Mouse (Mus musculus) CH12.LX (cell line): ENCODE measurements around the gene Wdr24. TPM values are rescaled to one million over a fixed set of nuclear protein-coding genes. Genes with fewer than 3 reads are reported as not detected.

Experiments used
- DNase-seq: peaks from one replicate; pipeline ENCODE4 v3.0.0-alpha.2; 2013; ENCODE audit errors: extremely low read depth
- H3K27ac ChIP-seq: 2 replicates; pipeline ENCODE4 v1.5.1; 2012; ENCODE audit warnings: low read depth, mild to moderate bottlenecking, control low read depth, moderate library complexity; ENCODE audit not compliant: insufficient read depth
- H3K27me3 ChIP-seq: replicated peaks from 2 replicates; pipeline ENCODE3; 2012; ENCODE audit warnings: inconsistent platforms
- H3K36me3 ChIP-seq, 2 experiments: replicated peaks in 1 of 2; 2 replicates each; pipeline versions ENCODE3 to v1.6.1; 2012; ENCODE audit warnings: inconsistent platforms in 1 of 2, low read length in 1 of 2, mild to moderate bottlenecking in 1 of 2, mixed read lengths in 1 of 2, moderate library complexity in 1 of 2; ENCODE audit not compliant: control insufficient read depth in 1 of 2, insufficient read depth in 1 of 2
- H3K4me1 ChIP-seq, 2 experiments: 2 replicates each; pipeline ENCODE4 v1.6.1; 2012; ENCODE audit warnings: inconsistent platforms in 1 of 2, moderate library complexity in 1 of 2; ENCODE audit not compliant: insufficient read depth in 2 of 2, control insufficient read depth in 1 of 2
- H3K4me2 ChIP-seq: 2 replicates; pipeline ENCODE4 v1.6.1; 2012; ENCODE audit warnings: low read depth, mild to moderate bottlenecking, control low read depth; ENCODE audit not compliant: poor library complexity, insufficient read depth, severe bottlenecking
- H3K4me3 ChIP-seq, 3 experiments: fragments of 150-350 bp in 1 of 3; sonication (generic) in 1 of 3; replicated peaks in 1 of 3; 2 replicates each; pipeline versions ENCODE3 to v1.5.1; 2011 to 2012; ENCODE audit warnings: low read depth in 2 of 3, low read length in 2 of 3, mild to moderate bottlenecking in 2 of 3, moderate library complexity in 2 of 3, control low read depth in 1 of 3, improper control_type of control experiment in 1 of 3, inconsistent platforms in 1 of 3, mixed read lengths in 1 of 3; ENCODE audit not compliant: poor library complexity in 1 of 3
- H3K79me2 ChIP-seq: replicated peaks from 2 replicates; pipeline ENCODE4 v1.6.1; 2012; ENCODE audit warnings: mild to moderate bottlenecking, moderate library complexity; ENCODE audit not compliant: control insufficient read depth, poor library complexity, insufficient read depth, severe bottlenecking; ENCODE audit errors: extremely low read depth
- H3K9ac ChIP-seq: 2 replicates; pipeline ENCODE4 v1.6.1; 2012; ENCODE audit warnings: low read depth, mild to moderate bottlenecking, control low read depth, moderate library complexity; ENCODE audit not compliant: insufficient read depth
- H3K9me3 ChIP-seq: replicated peaks from 2 replicates; pipeline ENCODE3; 2012; ENCODE audit warnings: low read length, inconsistent platforms, mixed read lengths
- BHLHE40 ChIP-seq: IDR thresholded peaks from 2 replicates; pipeline ENCODE4 v1.6.1; 2011; ENCODE audit warnings: mild to moderate bottlenecking, low read depth, low read length, improper control_type of control experiment
- CTCF ChIP-seq, 2 experiments: IDR thresholded peaks in 1 of 2; conservative IDR thresholded peaks in 1 of 2; 2 replicates each; pipeline ENCODE4 v1.5.1; 2011 to 2012; ENCODE audit warnings: low read depth in 2 of 2, low read length in 2 of 2, improper control_type of control experiment in 1 of 2, inconsistent platforms in 1 of 2, mild to moderate bottlenecking in 1 of 2, moderate library complexity in 1 of 2
- E2F4 ChIP-seq: IDR thresholded peaks from 2 replicates; pipeline ENCODE4 v1.6.1; 2011; ENCODE audit warnings: low read depth, low read length, improper control_type of control experiment; ENCODE audit not compliant: insufficient replicate concordance
- EP300 ChIP-seq: IDR thresholded peaks from 2 replicates; pipeline ENCODE4 v1.6.1; 2011; ENCODE audit warnings: low read length, improper control_type of control experiment
- ETS1 ChIP-seq: conservative IDR thresholded peaks from 2 replicates; pipeline ENCODE4 v1.6.1; 2012; ENCODE audit warnings: low read depth, mild to moderate bottlenecking, inconsistent platforms, low read length, improper control_type of control experiment, moderate library complexity
- GABPA ChIP-seq: IDR thresholded peaks from 2 replicates; pipeline ENCODE4 v1.6.1; 2012; ENCODE audit warnings: low read depth, low read length, improper control_type of control experiment, inconsistent platforms; ENCODE audit not compliant: insufficient replicate concordance
- JUND ChIP-seq: conservative IDR thresholded peaks from 2 replicates; pipeline ENCODE4 v1.6.1; 2011; ENCODE audit warnings: low read depth, low read length, improper control_type of control experiment
- MAZ ChIP-seq: IDR thresholded peaks from 2 replicates; pipeline ENCODE4 v1.6.1; 2012; ENCODE audit warnings: low read depth, mild to moderate bottlenecking, inconsistent platforms, low read length, improper control_type of control experiment, moderate library complexity
- MYC ChIP-seq: IDR thresholded peaks from 2 replicates; pipeline ENCODE4 v1.6.1; 2011; ENCODE audit warnings: low read depth, mild to moderate bottlenecking, improper control_type of control experiment, low read length
- RAD21 ChIP-seq: IDR thresholded peaks from 2 replicates; pipeline ENCODE4 v1.6.1; 2011; ENCODE audit warnings: low read depth, mild to moderate bottlenecking, low read length, improper control_type of control experiment, moderate library complexity
- SIN3A ChIP-seq: IDR thresholded peaks from 2 replicates; pipeline ENCODE4 v1.6.1; 2012; ENCODE audit warnings: low read length, improper control_type of control experiment, inconsistent platforms
- USF2 ChIP-seq: conservative IDR thresholded peaks from 2 replicates; pipeline ENCODE4 v1.6.1; 2011; ENCODE audit warnings: low read depth, low read length, improper control_type of control experiment
- dilution Hi-C: fragments of 300-500 bp; cut with MboI; formaldehyde crosslinking; loops from 2 replicates; pipeline ENCODE4 v1.14.3; 2020; ENCODE audit warnings: low sequenced_read_pairs; ENCODE audit not compliant: extremely low pct_unique_long_range_greater_than_20kb, extremely low pct_ligation_motif_present
- in situ Hi-C: fragments of 300-500 bp; cut with MboI; formaldehyde crosslinking; loops from 3 replicates; pipeline ENCODE4 v1.14.3; 2019; ENCODE audit warnings: low sequenced_read_pairs, low pct_ligation_motif_present, low pct_unique_long_range_greater_than_20kb, mixed read lengths
- polyA plus RNA-seq: library from polyadenylated mRNA; unstranded; fragments of >175 nt; gene quantifications from 2 replicates; pipeline ENCODE4 v1.2.1, GENCODE M21; 2012; ENCODE audit warnings: low read depth; ENCODE audit not compliant: insufficient read length
- total RNA-seq, 2 experiments: library from RNA; depleted of rRNA; stranded (reverse); fragments of 300-350 nt in 1 of 2; fragments of >200 nt in 1 of 2; gene quantifications; 2 replicates each; pipeline ENCODE4 v1.2.3; 2012 to 2014

The Wdr24 gene
- total and polyA plus RNA-seq, 3 experiments: 20.4 to 28.6 (median 20.9) TPM

DNA sequence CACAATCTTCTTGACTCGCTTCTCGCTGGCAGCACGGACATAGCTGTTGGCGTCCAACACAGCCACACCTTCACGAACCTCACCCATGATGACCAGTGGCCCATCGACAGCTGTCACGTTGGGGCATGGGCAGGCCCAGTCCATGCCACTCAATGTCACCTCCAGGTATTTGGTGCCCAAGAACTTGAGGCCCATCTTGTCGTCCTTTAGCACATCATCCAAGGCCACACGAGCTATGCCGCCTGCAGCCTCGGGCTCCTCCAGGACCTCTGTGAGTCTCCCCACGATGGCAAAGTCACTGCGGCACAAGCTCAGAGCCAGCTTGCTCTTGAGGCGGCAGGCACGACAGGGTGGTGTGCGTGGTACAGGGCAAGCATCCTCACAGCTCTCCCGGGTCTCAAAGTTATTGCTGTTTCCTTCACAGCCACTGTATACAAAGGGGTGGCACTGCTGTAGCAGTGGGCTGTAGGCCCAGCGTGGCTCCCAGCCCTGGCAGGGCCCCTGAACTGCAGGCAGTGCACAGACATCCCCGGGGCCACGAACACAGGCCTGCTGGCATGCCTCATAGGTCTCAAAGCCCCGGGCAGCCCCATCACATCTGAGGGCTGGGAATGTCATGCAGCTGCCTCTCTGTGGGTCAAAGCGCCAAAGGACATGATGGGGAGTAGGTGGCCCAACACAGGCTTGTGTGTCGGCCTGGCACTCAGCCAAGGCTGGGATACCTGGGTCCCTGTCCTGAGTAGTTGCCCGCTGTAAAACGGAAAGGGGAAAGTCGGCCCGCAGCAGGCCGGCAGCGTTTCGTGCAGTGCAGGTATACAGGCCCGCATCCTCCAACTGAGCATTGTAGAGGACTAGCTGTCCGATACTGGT lies 54.5 kb downstream of the Wdr24 start:
- Histone ChIP-seq H3K4me1 (peaks cover 6 to 18% of the 10 kb centered on the region in 2 experiments), H3K9me3 (no peaks in the 10 kb centered on the region), H3K27ac (no peak overlapping the region), H3K4me3 (no peak overlapping the region), H3K9ac (no peak overlapping the region)
- TF ChIP-seq MAZ: no peak
- TF ChIP-seq JUND: no peak
- no peak for TF ChIP-seq SIN3A
- no peak for TF ChIP-seq E2F4
- TF ChIP-seq ETS1: no peak
- TF ChIP-seq GABPA: no peak
- TF ChIP-seq EP300: no peak
- TF ChIP-seq BHLHE40: no peak
- TF ChIP-seq MYC: no peak
- TF ChIP-seq CTCF (conservative IDR thresholded peaks at IDR 0.05 in 1 of 2, IDR thresholded peaks at IDR 0.05 in 1 of 2; ENCODE audit: low read depth in 2 of 2, low read length in 2 of 2): no peak
- no peak for TF ChIP-seq RAD21
- no peak for TF ChIP-seq USF2
- TF ChIP-seq, all 38 proteins: peak for 0
- Histone ChIP-seq H3K27me3 (peaks cover 3% of the 10 kb centered on the region), H3K79me2 (no peaks in the 10 kb centered on the region), H3K36me3 (peaks cover 40 to 64% of the 10 kb centered on the region in 2 experiments), H3K4me2 (no peak overlapping the region)
- in situ Hi-C loops: no loop called here
- DNase-seq: no peak
- dilution Hi-C loops: no loop called here

Other genes with a start within 250 kb of the Wdr24 start
Only the 20 nearest of the 28 such genes appear.
- gene Rpusd1, start 96.0 kb upstream of the Wdr24 start, total RNA-seq (2012; rRNA removed): 5.8 and 7.2 TPM in 2 replicates
- gene Rpusd1, start 96.0 kb upstream of the Wdr24 start, total RNA-seq (2014; rRNA removed): 4.4 and 5.6 TPM in 2 replicates
- gene Rpusd1, start 96.0 kb upstream of the Wdr24 start, polyA plus RNA-seq: 11.7 and 13.8 TPM in 2 replicates
- not detected in 2 replicates for gene Mslnl, start 87.6 kb upstream of the Wdr24 start, total RNA-seq (2012; rRNA removed)
- gene Mslnl, start 87.6 kb upstream of the Wdr24 start, total RNA-seq (2014; rRNA removed): not detected in 2 replicates
- gene Mslnl, start 87.6 kb upstream of the Wdr24 start, polyA plus RNA-seq: not detected in 2 replicates
- gene Msln, start 69.2 kb upstream of the Wdr24 start, total RNA-seq (2012; rRNA removed): not detected in 2 replicates
- not detected in 2 replicates for gene Msln, start 69.2 kb upstream of the Wdr24 start, total RNA-seq (2014; rRNA removed)
- not detected in 2 replicates for gene Msln, start 69.2 kb upstream of the Wdr24 start, polyA plus RNA-seq
- gene Narfl, start 49.9 kb upstream of the Wdr24 start, total RNA-seq (2012; rRNA removed): 22.0 and 23.4 TPM in 2 replicates
- gene Narfl, start 49.9 kb upstream of the Wdr24 start, total RNA-seq (2014; rRNA removed): 16.5 and 17.0 TPM in 2 replicates
- 12.1 and 13.3 TPM in 2 replicates for gene Narfl, start 49.9 kb upstream of the Wdr24 start, polyA plus RNA-seq
- gene Haghl, start 38.0 kb upstream of the Wdr24 start, total RNA-seq (2012; rRNA removed): 14.5 and 16.0 TPM in 2 replicates
- 7.3 and 7.4 TPM in 2 replicates for gene Haghl, start 38.0 kb upstream of the Wdr24 start, total RNA-seq (2014; rRNA removed)
- 7.4 and 7.8 TPM in 2 replicates for gene Haghl, start 38.0 kb upstream of the Wdr24 start, polyA plus RNA-seq
- 0.13 and 0.25 TPM in 2 replicates for gene Ccdc78, start 37.0 kb upstream of the Wdr24 start, total RNA-seq (2012; rRNA removed)
- gene Ccdc78, start 37.0 kb upstream of the Wdr24 start, total RNA-seq (2014; rRNA removed): 0.13 TPM in 1 of 2 replicates, not detected in the other
- 0.40 and 0.49 TPM in 2 replicates for gene Ccdc78, start 37.0 kb upstream of the Wdr24 start, polyA plus RNA-seq
- 55.0 and 68.3 TPM in 2 replicates for gene Fam173a, start 30.7 kb upstream of the Wdr24 start, total RNA-seq (2012; rRNA removed)
- gene Fam173a, start 30.7 kb upstream of the Wdr24 start, total RNA-seq (2014; rRNA removed): 21.9 and 25.5 TPM in 2 replicates
- gene Fam173a, start 30.7 kb upstream of the Wdr24 start, polyA plus RNA-seq: 25.5 and 27.8 TPM in 2 replicates
- not detected in 2 replicates for gene AC134908.4, start 28.0 kb upstream of the Wdr24 start, total RNA-seq (2012; rRNA removed)
- gene AC134908.4, start 28.0 kb upstream of the Wdr24 start, total RNA-seq (2014; rRNA removed): not detected in 2 replicates
- not detected in 2 replicates for gene AC134908.4, start 28.0 kb upstream of the Wdr24 start, polyA plus RNA-seq
- gene Metrn, start 26.5 kb upstream of the Wdr24 start, total RNA-seq (2012; rRNA removed): 49.8 and 50.1 TPM in 2 replicates
- 18.1 and 23.7 TPM in 2 replicates for gene Metrn, start 26.5 kb upstream of the Wdr24 start, total RNA-seq (2014; rRNA removed)
- 16.9 and 17.7 TPM in 2 replicates for gene Metrn, start 26.5 kb upstream of the Wdr24 start, polyA plus RNA-seq
- not detected in 2 replicates for gene Fbxl16, start 14.5 kb upstream of the Wdr24 start, total RNA-seq (2012; rRNA removed)
- not detected in 2 replicates for gene Fbxl16, start 14.5 kb upstream of the Wdr24 start, total RNA-seq (2014; rRNA removed)
- not detected in 2 replicates for gene Fbxl16, start 14.5 kb upstream of the Wdr24 start, polyA plus RNA-seq
- 7.7 and 9.3 TPM in 2 replicates for gene Jmjd8, start 5.2 kb downstream of the Wdr24 start, total RNA-seq (2012; rRNA removed)
- gene Jmjd8, start 5.2 kb downstream of the Wdr24 start, total RNA-seq (2014; rRNA removed): 4.8 and 6.1 TPM in 2 replicates
- 8.3 and 8.5 TPM in 2 replicates for gene Jmjd8, start 5.2 kb downstream of the Wdr24 start, polyA plus RNA-seq
- 98.3 and 107 TPM in 2 replicates for gene Stub1, start 9.8 kb downstream of the Wdr24 start, total RNA-seq (2012; rRNA removed)
- 60.4 and 62.9 TPM in 2 replicates for gene Stub1, start 9.8 kb downstream of the Wdr24 start, total RNA-seq (2014; rRNA removed)
- 84.8 and 87.1 TPM in 2 replicates for gene Stub1, start 9.8 kb downstream of the Wdr24 start, polyA plus RNA-seq
- 1.9 and 2.4 TPM in 2 replicates for gene Rhbdl1, start 13.7 kb downstream of the Wdr24 start, total RNA-seq (2012; rRNA removed)
- not detected in 2 replicates for gene Rhbdl1, start 13.7 kb downstream of the Wdr24 start, total RNA-seq (2014; rRNA removed)
- 2.8 and 4.6 TPM in 2 replicates for gene Rhbdl1, start 13.7 kb downstream of the Wdr24 start, polyA plus RNA-seq
- gene Gm20683, start 18.1 kb downstream of the Wdr24 start, total RNA-seq (2012; rRNA removed): 3.1 and 3.8 TPM in 2 replicates
- gene Gm20683, start 18.1 kb downstream of the Wdr24 start, total RNA-seq (2014; rRNA removed): 0.96 and 1.3 TPM in 2 replicates
- gene Gm20683, start 18.1 kb downstream of the Wdr24 start, polyA plus RNA-seq: 1.4 and 4.8 TPM in 2 replicates
- gene Rhot2, start 21.2 kb downstream of the Wdr24 start, total RNA-seq (2012; rRNA removed): 16.2 and 26.1 TPM in 2 replicates
- 17.3 and 19.5 TPM in 2 replicates for gene Rhot2, start 21.2 kb downstream of the Wdr24 start, total RNA-seq (2014; rRNA removed)
- 33.8 and 51.5 TPM in 2 replicates for gene Rhot2, start 21.2 kb downstream of the Wdr24 start, polyA plus RNA-seq
- 31.9 and 38.0 TPM in 2 replicates for gene Wdr90, start 37.9 kb downstream of the Wdr24 start, total RNA-seq (2012; rRNA removed)
- 16.0 and 17.5 TPM in 2 replicates for gene Wdr90, start 37.9 kb downstream of the Wdr24 start, total RNA-seq (2014; rRNA removed)
- 19.9 and 23.8 TPM in 2 replicates for gene Wdr90, start 37.9 kb downstream of the Wdr24 start, polyA plus RNA-seq
- 16.1 and 16.5 TPM in 2 replicates for gene Mcrip2, start 45.1 kb downstream of the Wdr24 start, total RNA-seq (2012; rRNA removed)
- gene Mcrip2, start 45.1 kb downstream of the Wdr24 start, total RNA-seq (2014; rRNA removed): 0.82 and 1.4 TPM in 2 replicates
- 1.7 and 2.2 TPM in 2 replicates for gene Mcrip2, start 45.1 kb downstream of the Wdr24 start, polyA plus RNA-seq
- 43.6 and 52.5 TPM in 2 replicates for gene Mettl26, start 51.4 kb downstream of the Wdr24 start, total RNA-seq (2012; rRNA removed)
- 31.9 and 33.0 TPM in 2 replicates for gene Mettl26, start 51.4 kb downstream of the Wdr24 start, total RNA-seq (2014; rRNA removed)
- 29.8 and 32.0 TPM in 2 replicates for gene Mettl26, start 51.4 kb downstream of the Wdr24 start, polyA plus RNA-seq
- 0.25 and 0.34 TPM in 2 replicates for gene Wfikkn1, start 57.2 kb downstream of the Wdr24 start, total RNA-seq (2012; rRNA removed)
- 0.11 TPM in 1 of 2 replicates, not detected in the other for gene Wfikkn1, start 57.2 kb downstream of the Wdr24 start, total RNA-seq (2014; rRNA removed)
- 0.48 and 0.69 TPM in 2 replicates for gene Wfikkn1, start 57.2 kb downstream of the Wdr24 start, polyA plus RNA-seq
- gene Rab40c, start 96.1 kb downstream of the Wdr24 start, total RNA-seq (2012; rRNA removed): 6.6 and 8.0 TPM in 2 replicates
- 7.9 and 9.2 TPM in 2 replicates for gene Rab40c, start 96.1 kb downstream of the Wdr24 start, total RNA-seq (2014; rRNA removed)
- gene Rab40c, start 96.1 kb downstream of the Wdr24 start, polyA plus RNA-seq: 14.4 and 14.8 TPM in 2 replicates